Mouse (Mus musculus): Measurements from ENCODE around the gene Gfod2. TPM values are rescaled to one million over a fixed set of nuclear protein-coding genes. Genes with fewer than 3 reads are reported as not detected.
A peak's percentile ranks its signal among the peaks of the same experiment; 100 is the strongest.

The Gfod2 gene
- total and polyA plus RNA-seq, 2 experiments: 3.4 to 6.3 TPM

DNA sequence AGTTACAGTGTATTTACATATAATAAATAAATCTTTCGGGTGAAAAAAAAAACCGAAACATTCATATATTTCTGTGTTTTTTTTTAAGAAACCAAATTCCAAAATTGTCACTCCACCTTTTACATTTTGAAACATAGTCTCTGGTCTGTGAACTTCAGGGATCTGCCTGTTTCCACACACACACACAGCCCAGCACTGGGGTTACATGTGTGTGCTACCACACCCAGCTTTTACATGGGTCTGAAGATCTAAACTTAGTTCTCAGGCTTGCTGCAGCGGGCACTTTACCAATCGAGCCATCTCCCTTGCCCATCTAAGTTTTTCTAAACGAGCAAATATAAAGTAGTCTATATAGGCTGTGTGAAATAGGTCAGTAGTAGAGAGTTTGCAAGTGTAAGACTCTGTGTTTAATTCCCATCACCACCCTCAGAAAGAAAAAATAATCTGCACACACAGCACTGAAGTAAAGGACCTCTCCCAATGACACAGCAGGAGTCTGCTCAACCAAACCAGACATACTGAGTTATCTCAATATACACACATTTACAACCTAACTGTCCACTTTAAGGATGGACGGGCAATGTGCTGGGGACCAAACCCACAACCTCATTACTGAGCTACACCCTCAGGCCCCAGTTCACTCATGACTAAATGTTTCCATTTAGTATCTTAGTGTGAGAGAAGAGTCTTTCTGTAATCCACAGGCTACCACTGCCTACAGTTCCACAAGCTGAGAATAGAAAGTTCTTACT is 42.9 kb upstream of the Gfod2 start:
- 90% methylated on average over 6 of the region's 6 CpGs for WGBS
- Histone ChIP-seq H3K4me1 (ENCODE audit: control insufficient read depth, insufficient read depth, low read length) (peaks cover 34% of the 10 kb centered on the region), H3K9ac (ENCODE audit: low read depth, low read length) (no peak overlapping the region), H3K27ac (replicated peaks; ENCODE audit: insufficient read depth, low read depth, low read length) (peak overlapping the region; percentile 52), H3K36me3 (ENCODE audit: control insufficient read depth, insufficient read depth, low read length) (peaks cover 7% of the 10 kb centered on the region; the same call in 1 of the 2 replicates), H3K27me3 (ENCODE audit: control insufficient read depth, insufficient read depth, low read length) (no peaks in the 10 kb centered on the region), H3K4me3 (ENCODE audit: insufficient read depth, low read depth, low read length) (no peak overlapping the region), H3K79me2 (ENCODE audit: control insufficient read depth, insufficient read depth, low read length) (peaks cover 12% of the 10 kb centered on the region; the same call in 1 of the 2 replicates)
- DNase-seq (ENCODE audit: extremely low read depth, low read depth, low spot score): no peak
- TF ChIP-seq POLR2A (IDR thresholded peaks at IDR 0.05; ENCODE audit: extremely low read depth, insufficient read depth, low read length): no peak
- no peak for TF ChIP-seq CTCF (IDR thresholded peaks at IDR 0.05; ENCODE audit: low read depth, low read length)

GRCm38 (mm10) chr8:105799091-105799812 is 40.8 kb upstream of the Gfod2 start:
- WGBS: 25% methylated on average over 8 of the region's 8 CpGs
- H3K9ac ChIP-seq (ENCODE audit: low read depth, low read length): peak overlapping the region; percentile 12; the same call in 1 of the 2 replicates
- TF ChIP-seq CTCF (IDR thresholded peaks at IDR 0.05; ENCODE audit: low read depth, low read length) (no peak), POLR2A (IDR thresholded peaks at IDR 0.05; ENCODE audit: extremely low read depth, insufficient read depth, low read length) (no peak)
- H3K4me1 ChIP-seq (ENCODE audit: control insufficient read depth, insufficient read depth, low read length): peaks cover 31% of the 10 kb centered on the region
- DNase-seq (ENCODE audit: extremely low read depth, low read depth, low spot score): peak; percentile 79
- H3K79me2 ChIP-seq (ENCODE audit: control insufficient read depth, insufficient read depth, low read length): peaks cover 17% of the 10 kb centered on the region; the same call in 1 of the 2 replicates
- peaks cover 2% of the 10 kb centered on the region; the same call in 1 of the 2 replicates for H3K36me3 ChIP-seq (ENCODE audit: control insufficient read depth, insufficient read depth, low read length)
- H3K27me3 ChIP-seq (ENCODE audit: control insufficient read depth, insufficient read depth, low read length): no peaks in the 10 kb centered on the region
- H3K27ac ChIP-seq (replicated peaks; ENCODE audit: insufficient read depth, low read depth, low read length): peak overlapping the region; percentile 93
- no peak overlapping the region for H3K4me3 ChIP-seq (ENCODE audit: insufficient read depth, low read depth, low read length)

DNA sequence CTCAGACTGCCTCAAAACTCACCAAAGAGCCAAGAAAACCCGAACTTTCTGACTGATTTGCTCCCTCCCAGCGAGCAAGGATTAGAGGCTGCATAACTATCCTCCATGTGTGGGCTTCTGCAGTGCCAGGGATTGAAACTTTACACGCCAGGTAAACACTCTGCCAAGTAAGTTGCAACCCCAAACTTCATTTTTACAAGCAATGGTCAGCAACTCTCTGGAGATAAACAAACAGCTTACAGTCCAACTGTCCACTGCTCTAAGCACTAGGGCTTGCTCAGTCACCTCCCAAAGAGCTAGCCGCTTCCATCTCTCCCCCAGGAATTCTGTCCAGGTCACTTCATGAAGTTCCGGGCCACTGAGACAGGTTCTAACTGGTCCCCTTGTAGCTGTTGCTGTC is 39.9 kb upstream of the Gfod2 start:
- Histone ChIP-seq H3K4me1 (ENCODE audit: control insufficient read depth, insufficient read depth, low read length) (peaks cover 36% of the 10 kb centered on the region), H3K4me3 (ENCODE audit: insufficient read depth, low read depth, low read length) (no peak overlapping the region), H3K27me3 (ENCODE audit: control insufficient read depth, insufficient read depth, low read length) (no peaks in the 10 kb centered on the region), H3K27ac (replicated peaks; ENCODE audit: insufficient read depth, low read depth, low read length) (peak overlapping the region; percentile 93), H3K79me2 (ENCODE audit: control insufficient read depth, insufficient read depth, low read length) (peaks cover 24% of the 10 kb centered on the region; the same call in 1 of the 2 replicates), H3K36me3 (ENCODE audit: control insufficient read depth, insufficient read depth, low read length) (peaks cover 2% of the 10 kb centered on the region; the same call in 1 of the 2 replicates), H3K9ac (ENCODE audit: low read depth, low read length) (peak overlapping the region; percentile 39)
- 28% methylated on average over 5 of the region's 5 CpGs for WGBS
- TF ChIP-seq CTCF (IDR thresholded peaks at IDR 0.05; ENCODE audit: low read depth, low read length) (no peak), POLR2A (IDR thresholded peaks at IDR 0.05; ENCODE audit: extremely low read depth, insufficient read depth, low read length) (no peak)
- DNase-seq (ENCODE audit: extremely low read depth, low read depth, low spot score): peak; percentile 88

DNA sequence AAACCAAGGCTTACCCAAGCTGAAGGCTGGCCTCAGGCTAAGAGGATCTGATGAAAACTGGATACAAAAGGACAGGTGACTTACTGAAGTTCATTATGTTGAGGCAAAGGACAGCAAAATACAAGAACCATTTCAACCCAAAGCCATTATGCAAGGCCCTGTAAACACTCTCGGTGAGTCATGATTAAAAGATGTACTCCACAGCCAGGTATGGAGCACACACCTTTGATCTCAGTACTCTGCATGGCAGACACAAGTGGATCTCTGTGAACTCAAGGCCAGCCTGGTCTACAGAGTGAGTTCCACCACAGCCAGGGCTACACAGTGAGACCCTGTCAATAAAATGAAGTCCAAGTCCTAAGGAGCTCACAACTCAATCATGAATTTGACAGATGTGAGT is 37.3 kb upstream of the Gfod2 start:
- H3K4me1 ChIP-seq (ENCODE audit: control insufficient read depth, insufficient read depth, low read length): peaks cover 39% of the 10 kb centered on the region
- H3K4me3 ChIP-seq (ENCODE audit: insufficient read depth, low read depth, low read length): no peak overlapping the region
- H3K79me2 ChIP-seq (ENCODE audit: control insufficient read depth, insufficient read depth, low read length): peaks cover 24% of the 10 kb centered on the region; the same call in 1 of the 2 replicates
- TF ChIP-seq CTCF (IDR thresholded peaks at IDR 0.05; ENCODE audit: low read depth, low read length): no peak
- TF ChIP-seq POLR2A (IDR thresholded peaks at IDR 0.05; ENCODE audit: extremely low read depth, insufficient read depth, low read length): no peak
- peak; percentile 67 for DNase-seq (ENCODE audit: extremely low read depth, low read depth, low spot score)
- H3K27me3 ChIP-seq (ENCODE audit: control insufficient read depth, insufficient read depth, low read length): no peaks in the 10 kb centered on the region
- H3K36me3 ChIP-seq (ENCODE audit: control insufficient read depth, insufficient read depth, low read length): peaks cover 2% of the 10 kb centered on the region; the same call in 1 of the 2 replicates
- 35% methylated on average over 1 of the region's 1 CpGs for WGBS
- peak overlapping the region; percentile 17 for H3K27ac ChIP-seq (replicated peaks; ENCODE audit: insufficient read depth, low read depth, low read length)
- H3K9ac ChIP-seq (ENCODE audit: low read depth, low read length): no peak overlapping the region

- H3K4me1 ChIP-seq (ENCODE audit: control insufficient read depth, insufficient read depth, low read length): peaks cover 46% of the 10 kb centered on the region
These were observed 35.6 kb upstream of the Gfod2 start for GRCm38 (mm10) chr8:105794009-105794598.

More at GRCm38 (mm10) chr8:105794009-105794598, 35.6 kb upstream of the Gfod2 start:
- 78% methylated on average over 3 of the region's 3 CpGs for whole genome bisulfite sequencing
- H3K9ac ChIP-seq (ENCODE audit: low read depth, low read length): no peak overlapping the region
- DNase-seq (ENCODE audit: extremely low read depth, low read depth, low spot score): no peak
- no peaks in the 10 kb centered on the region for H3K27me3 ChIP-seq (ENCODE audit: control insufficient read depth, insufficient read depth, low read length)
- TF ChIP-seq CTCF (IDR thresholded peaks at IDR 0.05; ENCODE audit: low read depth, low read length): no peak
- no peak for TF ChIP-seq POLR2A (IDR thresholded peaks at IDR 0.05; ENCODE audit: extremely low read depth, insufficient read depth, low read length)
- peak overlapping the region; percentile 19; the same call in 1 of the 2 replicates for H3K27ac ChIP-seq (replicated peaks; ENCODE audit: insufficient read depth, low read depth, low read length)
- peaks cover 36% of the 10 kb centered on the region for H3K79me2 ChIP-seq (ENCODE audit: control insufficient read depth, insufficient read depth, low read length)
- H3K36me3 ChIP-seq (ENCODE audit: control insufficient read depth, insufficient read depth, low read length): peaks cover 2% of the 10 kb centered on the region; the same call in 1 of the 2 replicates
- H3K4me3 ChIP-seq (ENCODE audit: insufficient read depth, low read depth, low read length): no peak overlapping the region
